Mouse (Mus musculus) midbrain, embryonic 11.5 days (tissue): ENCODE results near the gene Adarb2. TPM values are rescaled to one million over a fixed set of nuclear protein-coding genes. Genes with fewer than 3 reads are reported as not detected.

Experiments used
- ATAC-seq: fragments of 200-750 bp; cut with Nextera tagmentation; 2 replicates; pipeline ENCODE4 v1.8.0; 2017; ENCODE audit warnings: moderate TSS enrichment, moderate library complexity; ENCODE audit not compliant: low FRiP score
- DNase-seq: peaks from one replicate; pipeline ENCODE4 v3.0.0; 2015; ENCODE audit warnings: low spot score; ENCODE audit errors: missing footprints
- H3K27ac ChIP-seq: fragments of 300-500 bp; sonication (generic); 2 replicates; pipeline ENCODE4 v1.5.1; 2014; ENCODE audit warnings: low read depth, low read length
- H3K27me3 ChIP-seq: fragments of 300-500 bp; sonication (generic); 2 replicates; pipeline ENCODE4 v1.6.1; 2014; ENCODE audit warnings: mild to moderate bottlenecking, low read length, moderate library complexity, mixed read lengths; ENCODE audit not compliant: control insufficient read depth, insufficient read depth
- H3K36me3 ChIP-seq: fragments of 300-500 bp; sonication (generic); 2 replicates; pipeline ENCODE4 v1.6.1; 2014; ENCODE audit warnings: mild to moderate bottlenecking, low read length, moderate library complexity, mixed read lengths; ENCODE audit not compliant: control insufficient read depth, insufficient read depth
- H3K4me1 ChIP-seq: fragments of 300-500 bp; sonication (generic); 2 replicates; pipeline ENCODE4 v1.6.1; 2014; ENCODE audit warnings: low read length; ENCODE audit not compliant: control insufficient read depth, insufficient read depth
- H3K4me2 ChIP-seq: fragments of 300-500 bp; sonication (generic); 2 replicates; pipeline ENCODE4 v1.6.1; 2014; ENCODE audit warnings: mild to moderate bottlenecking, moderate library complexity
- H3K4me3 ChIP-seq: fragments of 300-500 bp; sonication (generic); 2 replicates; pipeline ENCODE4 v1.5.1; 2014; ENCODE audit warnings: low read depth, low read length
- H3K9ac ChIP-seq: fragments of 300-500 bp; sonication (generic); 2 replicates; pipeline ENCODE4 v1.6.1; 2014; ENCODE audit warnings: low read length
- H3K9me3 ChIP-seq: fragments of 300-500 bp; sonication (generic); 2 replicates; pipeline ENCODE4 v1.6.1; 2016; ENCODE audit warnings: low read length; ENCODE audit not compliant: control insufficient read depth
- WGBS: fragments of 180-500 bp; shearing (Covaris S2); extraction: QIAGEN DNeasy Blood & Tissue Kit; methylation state at CpG from one replicate; pipeline ENCODE4 v1.1.7; 2014; 5-methylcytosine and 5-hydroxymethylcytosine counted together
- polyA plus RNA-seq: library from polyadenylated mRNA; unstranded; fragments of >200 nt; fragmentation: Nextera tagmentation; extraction: Ambion mirVana; gene quantifications from 2 replicates; pipeline ENCODE4 v1.2.1, GENCODE M21; 2014

Adarb2 gene
- 5.9 and 6.6 TPM in 2 replicates for polyA plus RNA-seq

DNA sequence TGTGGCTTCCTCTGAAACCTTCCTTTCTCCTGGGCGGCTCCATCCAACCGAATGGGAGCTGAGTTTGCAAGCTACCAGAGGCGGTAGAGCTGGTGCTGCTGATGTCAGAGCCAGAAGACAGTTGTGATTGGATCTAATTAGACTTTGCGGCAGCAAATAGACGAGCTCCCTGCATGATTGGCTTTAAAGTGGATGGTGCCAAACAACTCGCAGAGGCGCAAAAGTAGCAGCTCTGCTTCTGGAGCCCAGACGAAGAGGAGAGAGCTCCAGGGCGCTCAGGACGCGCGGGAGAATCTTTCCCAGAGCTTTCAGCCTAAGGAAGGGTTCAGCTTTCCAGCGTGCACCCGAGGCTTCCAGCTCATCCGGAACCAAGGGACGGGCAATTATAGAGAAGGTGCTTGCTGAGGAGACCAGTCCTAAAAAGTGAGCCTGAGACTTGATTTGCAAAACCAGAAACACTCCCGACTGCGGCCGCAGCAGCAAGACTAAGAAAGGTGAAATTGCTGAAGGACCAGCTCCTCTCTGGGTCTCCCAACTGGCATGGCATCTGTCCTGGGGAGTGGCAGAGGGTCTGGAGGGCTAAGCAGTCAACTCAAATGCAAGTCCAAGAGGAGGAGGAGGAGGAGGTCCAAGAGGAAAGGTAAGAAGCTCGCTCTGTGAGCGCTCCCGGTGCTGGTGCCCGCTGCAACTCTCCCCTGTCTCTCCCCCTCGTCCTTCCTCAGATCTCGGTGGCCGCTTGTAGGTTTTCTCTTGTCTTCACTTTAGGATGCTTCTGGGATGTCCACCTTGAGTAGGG, at the start of gene Adarb2:
Gene Adarb2, plus strand, starts transcription at position 186 of the 796 bp plus-strand sequence.
- H3K27ac ChIP-seq = no peak within 1 kb of the TSS
- H3K27me3 ChIP-seq = no peaks in the 10 kb centered on the region
- ATAC-seq (peak; percentile 95), DNase-seq (peak; percentile 95)
- H3K4me1 ChIP-seq = peaks cover 5% of the 10 kb centered on the region; the same call in 1 of the 2 replicates
- H3K36me3 ChIP-seq = no peaks in the 10 kb centered on the region
- H3K9me3 ChIP-seq = no peaks in the 10 kb centered on the region
- peak within 1 kb of the TSS; percentile 54 for H3K9ac ChIP-seq
- WGBS = under 1% methylated on average over 26 of the region's 26 CpGs
- peak within 1 kb of the TSS; percentile 45 for H3K4me3 ChIP-seq
- peak within 1 kb of the TSS; percentile 66 for H3K4me2 ChIP-seq

DNA sequence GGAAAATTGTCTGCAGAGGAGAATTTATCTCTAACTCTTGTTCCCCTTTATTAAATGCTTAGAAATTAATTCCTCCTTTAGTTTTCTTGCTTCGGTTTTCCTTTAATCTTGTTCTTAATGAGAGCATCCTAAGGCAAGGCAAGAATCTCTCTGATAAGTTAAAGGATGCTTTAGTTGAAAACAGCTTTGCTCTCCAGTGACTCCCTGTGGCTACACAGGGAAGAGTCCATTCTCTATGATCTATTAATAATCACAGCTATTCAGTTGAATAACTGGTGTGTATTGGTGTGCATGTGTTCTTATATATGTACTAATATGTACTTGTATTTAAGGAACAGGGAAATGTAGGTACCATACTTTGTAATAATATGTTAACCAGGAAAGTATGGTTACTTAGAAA, 28.9 kb upstream of the Adarb2 start:
- ATAC-seq (no peak), DNase-seq (no peak)
- Histone ChIP-seq H3K27me3 (no peaks in the 10 kb centered on the region), H3K27ac (no peak overlapping the region), H3K4me2 (no peak overlapping the region), H3K9me3 (no peaks in the 10 kb centered on the region), H3K36me3 (no peaks in the 10 kb centered on the region), H3K9ac (no peak overlapping the region), H3K4me1 (no peaks in the 10 kb centered on the region), H3K4me3 (no peak overlapping the region)
- WGBS = 84% methylated on average over 1 of the region's 1 CpGs

DNA sequence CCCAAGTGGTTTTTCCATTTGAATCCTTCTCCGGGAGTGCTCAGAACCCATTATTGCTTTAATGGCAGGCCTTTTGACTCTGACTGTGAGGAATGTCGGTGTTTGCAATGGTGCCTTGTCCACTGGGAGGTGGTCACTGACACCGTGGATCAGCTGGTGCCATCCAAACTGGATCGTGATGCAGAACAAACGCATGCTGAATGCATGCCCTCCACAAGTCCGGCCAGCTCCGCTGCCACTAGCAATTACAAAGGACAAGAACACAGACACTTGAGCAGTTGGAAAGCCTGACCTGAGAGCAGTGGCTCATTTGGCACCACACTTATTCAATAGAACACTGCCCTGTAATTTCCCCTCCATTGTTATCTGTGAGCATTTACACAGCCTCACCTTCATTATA, 10.7 kb upstream of the Adarb2 start:
- 57% methylated on average over 7 of the region's 7 CpGs for WGBS
- no peaks in the 10 kb centered on the region for H3K9me3 ChIP-seq

DNA sequence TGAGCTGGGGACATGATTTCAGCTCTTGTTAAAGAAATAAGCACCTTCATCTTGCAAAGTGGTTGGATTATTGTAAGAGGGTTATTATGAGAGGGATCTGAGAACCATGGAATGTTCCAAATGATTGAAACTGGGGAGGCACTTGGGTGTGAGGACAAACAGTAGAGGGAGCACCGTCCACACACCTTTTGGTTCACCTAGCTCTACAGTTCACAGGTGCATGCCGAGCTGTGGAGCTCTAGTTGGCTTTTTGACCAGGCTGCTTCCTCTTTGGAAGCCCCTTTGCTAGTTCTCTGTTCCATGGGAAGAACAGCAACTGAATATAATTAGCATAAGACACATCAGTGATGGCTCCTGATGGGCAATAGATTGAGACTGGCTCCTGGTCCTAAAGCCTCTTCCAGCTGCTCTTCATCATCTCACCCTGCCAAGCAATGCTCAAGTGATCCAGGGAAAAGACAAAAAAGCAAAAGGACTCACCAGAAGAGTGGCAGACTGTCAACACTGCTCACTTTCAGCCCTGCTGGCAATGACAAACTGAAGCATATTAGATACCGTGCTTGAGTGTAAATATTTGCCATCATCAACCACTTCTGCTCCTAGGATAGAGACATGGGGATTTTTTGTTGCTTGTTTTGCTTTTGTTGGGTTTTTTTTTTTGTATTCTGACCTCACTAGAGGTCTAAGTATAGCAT, 3.3 kb upstream of the Adarb2 start:
- H3K9me3 ChIP-seq = no peaks in the 10 kb centered on the region
- ATAC-seq = no peak
- H3K36me3 ChIP-seq = no peaks in the 10 kb centered on the region
- H3K27me3 ChIP-seq = no peaks in the 10 kb centered on the region
- no peak overlapping the region for H3K9ac ChIP-seq
- 61% methylated on average over 3 of the region's 3 CpGs for WGBS
- DNase-seq = peak; percentile 75
- H3K4me3 ChIP-seq = no peak overlapping the region
- H3K27ac ChIP-seq = no peak overlapping the region
- no peak overlapping the region for H3K4me2 ChIP-seq
- H3K4me1 ChIP-seq = peaks cover 5% of the 10 kb centered on the region; the same call in 1 of the 2 replicates

More for the DNA sequence above, 10.7 kb upstream of the Adarb2 start:
- H3K4me3 ChIP-seq = no peak overlapping the region
- DNase-seq = peak; percentile 78
- H3K27ac ChIP-seq = no peak overlapping the region
- no peak; the same call in 1 of the 2 replicates for ATAC-seq
- no peak overlapping the region for H3K9ac ChIP-seq
- H3K27me3 ChIP-seq = no peaks in the 10 kb centered on the region
- H3K36me3 ChIP-seq = no peaks in the 10 kb centered on the region
- no peaks in the 10 kb centered on the region for H3K4me1 ChIP-seq
- no peak overlapping the region for H3K4me2 ChIP-seq

DNA sequence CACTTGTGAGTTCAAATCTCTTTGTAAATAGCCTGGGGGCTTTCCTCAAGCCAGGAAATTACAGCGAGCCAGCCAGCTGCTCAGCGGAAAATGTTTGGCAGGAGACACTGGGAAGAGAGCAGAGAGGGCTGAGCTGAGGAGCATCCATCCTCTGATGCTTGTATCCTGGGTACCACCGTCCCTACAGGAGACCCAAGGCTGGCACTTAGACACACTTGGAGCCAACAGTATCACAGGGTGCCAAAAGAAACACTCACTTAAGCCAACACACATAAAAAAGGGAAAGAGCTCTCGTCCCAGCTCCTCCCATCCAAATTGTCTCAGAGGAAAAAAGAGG, 779 bp downstream of the Adarb2 start:
- Histone ChIP-seq H3K27ac (no peak overlapping the region), H3K27me3 (no peaks in the 10 kb centered on the region), H3K4me2 (peak overlapping the region; percentile 66), H3K9me3 (no peaks in the 10 kb centered on the region), H3K36me3 (no peaks in the 10 kb centered on the region), H3K4me1 (peaks cover 5% of the 10 kb centered on the region; the same call in 1 of the 2 replicates), H3K9ac (peak overlapping the region; percentile 54), H3K4me3 (peak overlapping the region; percentile 45)
- peak; percentile 90 for DNase-seq
- 3% methylated on average over 4 of the region's 4 CpGs for WGBS
- 0 out of 2 replicates have a peak, but pooled peaks have one; percentile 7 for ATAC-seq

DNA sequence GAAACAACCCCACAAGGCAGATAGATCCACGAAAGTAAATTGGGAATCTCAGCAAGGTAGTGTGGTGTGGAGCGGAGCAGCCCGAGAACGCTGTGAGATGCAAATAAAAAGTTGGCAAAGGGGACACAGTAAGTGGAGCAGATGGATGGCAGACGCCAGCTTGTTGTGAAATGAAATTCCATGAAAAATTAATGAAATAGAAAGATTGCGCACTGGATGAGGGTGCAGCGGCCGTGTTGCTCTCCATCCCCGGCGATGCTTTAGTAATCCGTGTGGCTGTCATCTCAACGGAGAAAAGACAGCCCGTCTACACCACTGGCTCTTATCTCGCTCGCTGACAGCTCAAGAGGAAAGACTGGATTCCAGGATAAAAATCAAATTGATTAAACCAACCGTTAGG, 4.7 kb downstream of the Adarb2 start:
- ATAC-seq (no peak), DNase-seq (no peak)
- no peaks in the 10 kb centered on the region for H3K36me3 ChIP-seq
- WGBS = 70% methylated on average over 16 of the region's 16 CpGs
- H3K27ac ChIP-seq = no peak overlapping the region
- H3K9ac ChIP-seq = no peak overlapping the region
- no peak overlapping the region for H3K4me3 ChIP-seq
- no peaks in the 10 kb centered on the region for H3K9me3 ChIP-seq
- no peak overlapping the region for H3K4me2 ChIP-seq
- H3K4me1 ChIP-seq = peaks cover 5% of the 10 kb centered on the region; the same call in 1 of the 2 replicates
- H3K27me3 ChIP-seq = no peaks in the 10 kb centered on the region

DNA sequence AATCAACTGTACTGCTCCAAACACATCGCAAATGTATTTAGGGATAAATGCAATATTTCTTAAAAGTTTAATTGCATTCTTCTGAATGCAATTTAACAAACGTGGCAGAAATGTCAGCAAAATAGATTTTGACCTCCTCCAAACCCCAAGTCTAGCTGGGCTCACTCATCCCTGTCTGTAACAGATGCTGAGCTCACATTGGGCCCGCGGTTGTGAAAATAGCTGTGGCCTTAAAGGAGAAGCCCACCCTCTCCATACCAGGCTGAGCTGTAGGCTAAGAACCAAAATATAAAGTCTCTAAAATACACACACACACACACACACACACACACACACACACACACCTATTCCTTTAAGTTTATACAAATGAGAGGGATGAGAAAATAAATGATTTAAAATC, 8.1 kb downstream of the Adarb2 start:
- 73% methylated on average over 4 of the region's 4 CpGs for WGBS
- Histone ChIP-seq H3K27me3 (no peaks in the 10 kb centered on the region), H3K9me3 (no peaks in the 10 kb centered on the region), H3K36me3 (no peaks in the 10 kb centered on the region), H3K27ac (no peak overlapping the region), H3K4me2 (no peak overlapping the region), H3K9ac (no peak overlapping the region), H3K4me3 (no peak overlapping the region), H3K4me1 (no peaks in the 10 kb centered on the region)
- DNase-seq (no peak), ATAC-seq (no peak)

DNA sequence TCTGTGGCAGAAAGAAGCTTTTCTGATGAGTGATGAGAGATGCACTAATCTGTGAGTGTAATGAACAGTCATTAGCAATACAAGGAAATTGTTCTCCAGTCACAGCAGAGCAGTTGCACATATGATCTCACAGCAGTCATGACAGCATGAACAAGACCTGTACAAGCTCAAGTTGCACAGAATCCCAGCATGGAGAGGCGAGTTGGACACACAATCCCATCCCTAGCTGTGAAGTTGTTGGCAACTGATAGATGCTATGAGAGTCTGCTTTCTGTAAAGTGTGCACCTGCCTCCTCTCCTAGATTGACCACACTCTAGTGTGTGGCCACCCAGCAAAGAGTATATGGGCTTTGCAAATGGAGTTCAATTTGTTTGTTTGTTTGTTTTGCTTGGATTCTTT, 36.2 kb downstream of the Adarb2 start:
- Histone ChIP-seq H3K36me3 (no peaks in the 10 kb centered on the region), H3K4me3 (no peak overlapping the region), H3K4me1 (no peaks in the 10 kb centered on the region), H3K4me2 (no peak overlapping the region), H3K9ac (no peak overlapping the region), H3K27me3 (no peaks in the 10 kb centered on the region), H3K27ac (no peak overlapping the region), H3K9me3 (no peaks in the 10 kb centered on the region)
- DNase-seq (no peak), ATAC-seq (no peak)
- WGBS = 73% methylated on average over 1 of the region's 1 CpGs

DNA sequence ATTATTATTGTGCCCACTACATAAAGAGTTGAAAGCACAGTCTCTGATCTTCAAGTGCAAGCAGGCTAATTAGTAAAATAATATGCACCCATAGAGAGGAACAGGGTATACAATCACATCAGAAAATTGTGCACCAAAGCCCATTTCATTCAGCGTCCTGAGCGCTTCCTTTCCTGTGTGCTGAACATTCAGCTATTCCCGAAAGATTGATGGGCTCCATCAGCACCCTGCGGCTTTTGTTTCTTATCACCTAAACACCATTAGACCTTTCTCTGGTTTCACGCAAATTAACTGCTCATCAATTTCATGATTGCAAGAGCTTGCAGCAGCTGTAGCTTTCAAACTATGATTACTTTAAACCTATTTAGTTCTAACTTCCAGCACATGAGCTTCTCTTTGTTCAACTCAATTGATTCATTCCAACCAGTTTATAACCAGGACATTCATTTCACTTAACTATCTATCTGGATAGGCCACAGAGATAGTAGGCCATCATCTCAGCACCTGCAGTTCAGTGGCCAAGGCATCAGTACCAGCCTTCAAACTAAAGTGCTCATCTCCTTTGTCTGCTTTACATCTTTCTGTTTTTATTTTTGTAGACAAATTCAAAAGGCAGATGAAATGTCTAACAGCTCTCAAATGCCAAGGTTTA, 45.5 kb downstream of the Adarb2 start:
- H3K9me3 ChIP-seq = no peaks in the 10 kb centered on the region

More for the DNA sequence above, 45.5 kb downstream of the Adarb2 start:
- no peak overlapping the region for H3K4me2 ChIP-seq
- 83% methylated on average over 5 of the region's 5 CpGs for WGBS
- H3K9ac ChIP-seq = no peak overlapping the region
- no peaks in the 10 kb centered on the region for H3K4me1 ChIP-seq
- H3K4me3 ChIP-seq = no peak overlapping the region
- DNase-seq = no peak
- H3K36me3 ChIP-seq = no peaks in the 10 kb centered on the region
- no peak overlapping the region for H3K27ac ChIP-seq
- ATAC-seq = no peak
- H3K27me3 ChIP-seq = no peaks in the 10 kb centered on the region
